Mouse (Mus musculus): ENCODE measurements around the gene Eif2s1.

DNA sequence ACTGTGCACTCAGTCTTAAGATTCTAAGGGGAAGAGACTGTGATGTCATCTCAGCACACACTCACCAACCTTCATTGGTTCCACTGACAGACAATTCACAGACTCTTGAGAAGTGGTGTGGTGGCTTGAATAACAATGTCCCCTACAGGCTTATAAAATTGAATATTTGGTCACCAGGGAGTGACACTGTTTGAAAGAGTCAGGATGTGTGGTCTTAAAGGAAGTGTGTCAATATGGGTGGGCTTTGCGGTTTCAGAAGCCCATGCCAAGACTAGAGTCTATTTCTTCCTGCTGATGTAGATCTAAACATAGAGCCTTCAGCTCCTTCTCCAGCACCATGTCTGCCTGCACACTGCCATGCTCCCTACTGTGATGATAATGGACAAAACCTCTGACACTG, 36.2 kb downstream of the Eif2s1 start:
- TF ChIP-seq GATA1 (IDR thresholded peaks at IDR 0.05; ENCODE audit: low read length) (no peak), TAL1 (IDR thresholded peaks at IDR 0.05; ENCODE audit: low read length) (no peak)
